Mouse (Mus musculus) liver, embryonic 14.5 days (tissue): ENCODE results near the gene C3ar1. TPM values are rescaled to one million over a fixed set of nuclear protein-coding genes. Genes with fewer than 3 reads are reported as not detected.

ENCODE experiments used
- ATAC-seq: fragments of 200-750 bp; cut with Nextera tagmentation; 2 replicates; pipeline ENCODE4 v1.8.0; 2017; ENCODE audit warnings: moderate number of reproducible peaks, mild to moderate bottlenecking, moderate library complexity; ENCODE audit not compliant: insufficient read depth
- DNase-seq, 3 experiments: peaks; one replicate each; pipeline ENCODE4 v3.0.0-alpha.2; 2012 to 2013; ENCODE audit warnings: low read depth in 3 of 3, low spot score in 3 of 3
- H3K27ac ChIP-seq: fragments of 300-500 bp; sonication (generic); 2 replicates; pipeline ENCODE4 v1.5.1; 2014; ENCODE audit warnings: moderate library complexity, mild to moderate bottlenecking, control low read depth, inconsistent platforms
- H3K27me3 ChIP-seq: fragments of 300-500 bp; sonication (generic); 2 replicates; pipeline ENCODE4 v1.6.1; 2014; ENCODE audit warnings: mild to moderate bottlenecking, low read length, moderate library complexity; ENCODE audit not compliant: control insufficient read depth, insufficient read depth
- H3K36me3 ChIP-seq: fragments of 300-500 bp; sonication (generic); replicated peaks from 2 replicates; pipeline ENCODE4 v1.6.1; 2014; ENCODE audit warnings: low read depth; ENCODE audit not compliant: control insufficient read depth, insufficient read depth
- H3K4me1 ChIP-seq, 2 experiments: fragments of 200-500 bp in 1 of 2; fragments of 300-500 bp in 1 of 2; sonication (generic) in 1 of 2; replicated peaks; 2 replicates each; pipeline ENCODE4 v1.6.1; 2012 to 2014; ENCODE audit warnings: antibody characterized with exemption in 1 of 2, inconsistent platforms in 1 of 2, low read length in 1 of 2; ENCODE audit not compliant: control insufficient read depth in 2 of 2, insufficient read depth in 2 of 2
- H3K4me2 ChIP-seq: fragments of 300-500 bp; sonication (generic); 2 replicates; pipeline ENCODE4 v1.6.1; 2014; ENCODE audit warnings: low read depth, mild to moderate bottlenecking, control low read depth, moderate library complexity
- H3K4me3 ChIP-seq, 2 experiments: fragments of 200-500 bp in 1 of 2; fragments of 300-500 bp in 1 of 2; sonication (generic) in 1 of 2; 2 replicates each; pipeline ENCODE4 v1.5.1; 2012 to 2014; ENCODE audit warnings: low read depth in 2 of 2, low read length in 2 of 2, mild to moderate bottlenecking in 2 of 2, control low read depth in 1 of 2, inconsistent platforms in 1 of 2, moderate library complexity in 1 of 2; ENCODE audit not compliant: insufficient read depth in 1 of 2
- H3K9ac ChIP-seq: fragments of 300-500 bp; sonication (generic); replicated peaks from 2 replicates; pipeline ENCODE4 v1.6.1; 2014; ENCODE audit warnings: mild to moderate bottlenecking, control low read depth, moderate library complexity
- H3K9me3 ChIP-seq: fragments of 300-500 bp; sonication (generic); 2 replicates; pipeline ENCODE4 v1.6.1; 2016; ENCODE audit warnings: low read length, mixed read lengths; ENCODE audit not compliant: control insufficient read depth
- CTCF ChIP-seq: IDR thresholded peaks from 2 replicates; pipeline ENCODE4 v1.5.1; 2016; ENCODE audit warnings: antibody characterized with exemption, low read depth, control low read depth
- EP300 ChIP-seq: IDR thresholded peaks from 2 replicates; pipeline ENCODE4 v1.6.1; 2016; ENCODE audit warnings: antibody characterized with exemption, low read depth
- WGBS: fragments of 180-500 bp; shearing (Covaris S2); extraction: QIAGEN DNeasy Blood & Tissue Kit; methylation state at CpG from one replicate; pipeline ENCODE4 v1.1.7; 2014; ENCODE audit not compliant: insufficient replicate concordance; 5-methylcytosine and 5-hydroxymethylcytosine counted together
- polyA plus RNA-seq, 2 experiments: library from polyadenylated mRNA; depleted of rRNA in 1 of 2; stranded (reverse) in 1 of 2; unstranded in 1 of 2; fragments of >200 nt; fragmentation: Nextera tagmentation in 1 of 2; extraction: Ambion mirVana in 1 of 2; gene quantifications; 2 replicates each; pipeline versions ENCODE4 v1.2.1 to v1.2.3; 2012 to 2014

C3ar1 gene
- polyA plus RNA-seq, 2 experiments, result 0.55 to 0.66 TPM

DNA sequence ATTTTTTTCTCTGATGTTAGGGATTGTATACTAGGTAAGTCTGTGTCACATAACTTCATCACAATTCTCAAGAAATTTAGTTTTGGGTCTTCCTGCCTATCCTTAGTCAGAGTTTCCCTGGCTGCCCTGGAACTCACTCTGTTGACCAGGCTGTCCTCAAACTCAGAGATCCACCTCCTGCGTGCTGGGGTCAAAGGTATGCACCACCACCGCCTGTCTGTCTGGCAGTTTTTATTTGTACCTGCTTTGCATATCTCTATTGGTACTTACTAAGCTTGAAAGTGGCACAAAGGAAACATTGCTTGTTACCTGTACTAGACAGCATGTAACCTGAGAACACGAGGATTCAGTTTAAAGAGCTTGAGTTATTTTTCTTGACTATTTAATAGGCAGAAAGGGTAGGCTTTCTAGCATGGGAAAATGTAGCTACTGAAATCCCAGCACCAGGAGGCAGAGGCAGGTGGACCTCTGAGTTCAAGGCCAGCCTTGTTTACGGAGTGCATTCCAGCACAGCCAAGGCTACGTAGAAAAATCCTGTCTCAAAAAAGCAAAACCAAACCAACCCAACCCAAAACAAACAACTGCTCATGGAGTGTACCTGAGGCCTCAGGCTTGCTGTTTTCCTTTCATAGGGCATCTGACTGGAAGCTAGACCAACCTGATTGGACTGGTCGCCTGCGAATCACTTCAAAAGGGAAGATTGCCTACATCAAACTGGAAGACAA, 24.0 kb upstream of the C3ar1 start:
- DNase-seq (no peak), ATAC-seq (peak; percentile 24; the same call in 1 of the 2 replicates)
- Histone ChIP-seq H3K9ac (no peak overlapping the region), H3K4me3 (no peak overlapping the region), H3K27me3 (no peaks in the 10 kb centered on the region), H3K9me3 (no peaks in the 10 kb centered on the region), H3K27ac (no peak overlapping the region), H3K4me2 (no peak overlapping the region), H3K4me1 (peaks cover 9 to 13% of the 10 kb centered on the region in 2 experiments), H3K36me3 (peaks cover 38% of the 10 kb centered on the region)
- WGBS, result 81% methylated on average over 7 of the region's 7 CpGs
- TF ChIP-seq CTCF (no peak), EP300 (no peak)

DNA sequence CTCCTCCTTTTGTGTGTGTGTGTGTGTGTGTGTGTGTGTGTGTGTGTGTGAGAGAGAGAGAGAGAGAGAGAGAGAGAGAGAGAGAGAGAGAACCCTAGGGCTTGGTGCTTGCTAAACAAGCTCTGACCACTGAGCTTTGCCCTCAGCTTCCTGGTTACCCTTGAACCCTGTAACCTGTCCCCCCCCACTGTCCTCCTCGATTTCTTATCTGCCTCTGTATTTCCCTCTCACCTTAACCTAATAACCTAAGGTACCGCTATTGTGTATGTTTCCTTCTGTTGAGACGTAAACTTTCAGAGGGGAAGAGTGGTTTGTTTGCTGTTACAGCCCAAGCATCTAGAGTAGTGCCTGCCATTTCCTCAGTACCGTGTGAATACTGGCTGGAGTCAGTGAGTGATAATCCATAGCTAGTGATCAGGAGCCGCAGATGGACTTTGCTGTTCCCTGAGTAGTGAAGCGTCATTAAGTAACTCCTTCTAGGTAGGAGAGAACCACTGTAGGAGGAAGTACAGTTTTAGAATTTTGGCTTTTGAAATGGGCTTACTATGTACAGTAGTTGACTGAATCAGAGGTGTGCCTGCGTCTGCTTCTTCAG, 23.3 kb upstream of the C3ar1 start:
- TF ChIP-seq EP300 (no peak), CTCF (no peak)
- H3K36me3 ChIP-seq, result peaks cover 35% of the 10 kb centered on the region
- peaks cover 9 to 13% of the 10 kb centered on the region in 2 experiments for H3K4me1 ChIP-seq
- no peaks in the 10 kb centered on the region for H3K9me3 ChIP-seq
- H3K27me3 ChIP-seq, result no peaks in the 10 kb centered on the region
- no peak overlapping the region for H3K4me3 ChIP-seq
- H3K27ac ChIP-seq, result no peak overlapping the region
- no peak for DNase-seq
- 77% methylated on average over 7 of the region's 7 CpGs for WGBS
- no peak for ATAC-seq
- no peak overlapping the region for H3K4me2 ChIP-seq
- no peak overlapping the region for H3K9ac ChIP-seq

DNA sequence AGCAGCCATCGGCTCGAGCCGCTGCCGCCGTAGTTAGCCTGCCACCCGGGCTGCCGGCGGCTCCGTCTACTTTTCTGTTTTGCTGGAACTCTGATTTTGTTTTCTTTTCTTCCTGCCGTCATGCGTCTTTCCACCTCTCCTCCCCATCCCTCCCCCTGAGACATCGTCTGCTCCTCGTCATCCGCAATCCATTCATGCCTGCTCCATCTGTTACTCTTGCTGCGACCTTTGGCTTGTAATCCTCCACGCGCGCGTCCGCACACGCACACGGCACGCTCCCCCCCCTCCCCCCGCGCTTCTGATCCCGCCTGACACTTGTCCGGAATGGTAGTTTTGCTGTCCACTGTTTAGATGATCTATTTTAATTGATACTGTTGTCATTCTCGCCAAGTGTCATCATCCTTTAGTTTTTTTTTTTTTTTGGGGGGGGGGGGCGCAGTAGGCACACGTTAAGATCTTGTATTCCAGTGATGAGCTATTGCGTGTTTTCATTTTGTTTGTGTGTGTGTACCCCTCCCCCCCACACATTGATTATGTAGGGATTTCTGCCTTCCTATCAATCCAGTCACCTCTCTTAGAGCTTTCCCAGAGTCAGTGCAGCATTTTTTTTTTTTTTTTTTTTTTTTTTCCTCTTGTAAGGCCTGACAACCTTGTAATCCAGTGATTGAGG, 18.9 kb upstream of the C3ar1 start:
- Histone ChIP-seq H3K9ac (peak overlapping the region; percentile 73), H3K27ac (peak overlapping the region; percentile 40), H3K9me3 (no peaks in the 10 kb centered on the region), H3K4me1 (peaks cover 9 to 13% of the 10 kb centered on the region in 2 experiments), H3K27me3 (no peaks in the 10 kb centered on the region), H3K4me3 (peak overlapping the region; percentile 79 to 98), H3K36me3 (no peaks in the 10 kb centered on the region; the same call in none of the 2 replicates), H3K4me2 (peak overlapping the region; percentile 78)
- DNase-seq (no peak), ATAC-seq (peak; percentile 68)
- WGBS, result under 1% methylated on average over 31 of the region's 31 CpGs
- TF ChIP-seq CTCF (no peak), EP300 (no peak)

DNA sequence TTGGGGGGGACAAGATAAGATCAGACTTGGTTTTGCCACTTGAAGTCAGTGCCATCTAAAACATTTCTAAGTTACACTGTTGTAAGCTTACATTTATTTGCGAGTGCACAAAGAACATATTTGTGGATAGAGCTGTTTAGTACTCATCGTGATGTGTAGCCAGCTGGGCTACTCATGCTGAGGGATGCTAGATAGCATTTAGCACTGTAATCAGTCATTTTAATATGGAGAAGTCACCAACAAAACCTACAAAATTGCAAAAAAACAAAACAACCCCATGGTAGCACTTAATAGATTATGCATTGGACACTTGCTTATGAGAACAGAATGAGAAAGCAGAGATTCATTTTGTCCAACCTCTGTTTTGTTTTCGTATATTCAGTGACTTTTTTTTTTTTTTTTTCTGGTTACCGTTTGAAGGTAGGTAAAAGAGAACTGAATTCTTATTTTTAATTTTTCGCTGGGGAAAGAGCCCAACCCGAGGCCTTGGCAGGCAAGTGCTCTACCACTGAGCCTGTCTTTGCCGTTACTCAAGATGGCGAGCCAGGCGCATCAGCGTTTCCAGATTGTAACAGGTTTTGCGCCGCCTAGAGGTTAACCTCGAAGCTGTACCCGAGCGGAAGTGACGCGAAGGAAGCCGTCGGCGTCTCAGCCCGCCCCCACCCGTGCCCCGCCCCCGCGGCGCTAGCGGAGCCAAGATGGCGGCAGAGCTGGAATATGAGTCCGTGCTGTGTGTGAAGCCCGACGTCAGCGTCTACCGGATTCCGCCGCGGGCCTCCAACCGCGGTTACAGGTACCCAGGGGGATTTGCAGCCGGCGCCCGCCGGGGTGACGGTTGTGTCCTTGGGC, 18.1 kb upstream of the C3ar1 start, which contains the start of gene Necap1:
Necap1 (plus strand) TSS at position 604 of the 849 bp plus-strand sequence.
- Histone ChIP-seq H3K36me3 (no peaks in the 10 kb centered on the region; the same call in none of the 2 replicates), H3K9ac (peak within 1 kb of the TSS; percentile 73), H3K4me1 (peaks cover 9 to 13% of the 10 kb centered on the region in 2 experiments), H3K27ac (peak within 1 kb of the TSS; percentile 40), H3K27me3 (no peaks in the 10 kb centered on the region), H3K4me3 (peak within 1 kb of the TSS; percentile 79 to 98), H3K4me2 (peak within 1 kb of the TSS; percentile 78), H3K9me3 (no peaks in the 10 kb centered on the region)
- peak; percentile 90 to 92 (median 91) for DNase-seq
- peak; percentile 97 for ATAC-seq
- WGBS, result 6% methylated on average over 43 of the region's 43 CpGs
- TF ChIP-seq EP300 (peak; percentile 34; the same call in 1 of the 2 replicates), CTCF (peak; percentile 93)
